Mouse (Mus musculus): ENCODE results near the gene Ganab. TPM values are rescaled to one million over a fixed set of nuclear protein-coding genes. Genes with fewer than 3 reads are reported as not detected.
A peak's percentile ranks its signal among the peaks of the same experiment; 100 is the strongest.

The Ganab gene
- polyA plus RNA-seq, 1 experiment = 25.1 TPM

GRCm38 (mm10) chr19:8927891-8928525 is 30.1 kb downstream of the Ganab start:
- Histone ChIP-seq H3K36me3 (replicated peaks; ENCODE audit: low read length) (peaks cover 69% of the 10 kb centered on the region), H3K4me3 (replicated peaks) (no peak overlapping the region), H3K9me3 (no peaks in the 10 kb centered on the region), H3K4me1 (peaks cover 55% of the 10 kb centered on the region), H3K27me3 (replicated peaks) (no peaks in the 10 kb centered on the region)
- TF ChIP-seq FLI1 (IDR thresholded peaks at IDR 0.05; ENCODE audit: low read length) (no peak), GATA1 (IDR thresholded peaks at IDR 0.05; ENCODE audit: borderline replicate concordance, low read length) (no peak)

GRCm38 (mm10) chr19:8928689-8929223 is 30.9 kb downstream of the Ganab start:
- H3K4me1 ChIP-seq = peaks cover 47% of the 10 kb centered on the region
- H3K36me3 ChIP-seq (replicated peaks; ENCODE audit: low read length) = peaks cover 73% of the 10 kb centered on the region
- H3K4me3 ChIP-seq (replicated peaks) = peak overlapping the region; percentile 97
- no peaks in the 10 kb centered on the region for H3K27me3 ChIP-seq (replicated peaks)
- H3K9me3 ChIP-seq = no peaks in the 10 kb centered on the region
- TF ChIP-seq GATA1 (IDR thresholded peaks at IDR 0.05; ENCODE audit: borderline replicate concordance, low read length) (no peak), FLI1 (IDR thresholded peaks at IDR 0.05; ENCODE audit: low read length) (no peak)

- H3K4me3 ChIP-seq (replicated peaks) = peak within 1 kb of the TSS; percentile 97
- no peak for TF ChIP-seq GATA1 (IDR thresholded peaks at IDR 0.05; ENCODE audit: borderline replicate concordance, low read length)
- TF ChIP-seq FLI1 (IDR thresholded peaks at IDR 0.05; ENCODE audit: low read length) = no peak
- peaks cover 45% of the 10 kb centered on the region for H3K4me1 ChIP-seq
- no peaks in the 10 kb centered on the region for H3K27me3 ChIP-seq (replicated peaks)
- H3K9me3 ChIP-seq = no peaks in the 10 kb centered on the region
- peaks cover 75% of the 10 kb centered on the region for H3K36me3 ChIP-seq (replicated peaks; ENCODE audit: low read length)
These were observed 31.6 kb downstream of the Ganab start, which contains the start of the genes Rom1 and Eml3 for GRCm38 (mm10) chr19:8929224-8930088. Gene Rom1 (minus strand): TSS chr19:8929356. Gene Eml3 (plus strand): TSS chr19:8929552.

- no peaks in the 10 kb centered on the region for H3K27me3 ChIP-seq (replicated peaks)
- no peaks in the 10 kb centered on the region for H3K9me3 ChIP-seq
- peaks cover 45% of the 10 kb centered on the region for H3K4me1 ChIP-seq
- no peak for TF ChIP-seq GATA1 (IDR thresholded peaks at IDR 0.05; ENCODE audit: borderline replicate concordance, low read length)
- no peak for TF ChIP-seq FLI1 (IDR thresholded peaks at IDR 0.05; ENCODE audit: low read length)
- H3K36me3 ChIP-seq (replicated peaks; ENCODE audit: low read length) = peaks cover 79% of the 10 kb centered on the region
- H3K4me3 ChIP-seq (replicated peaks) = peak overlapping the region; percentile 97
These were observed 32.2 kb downstream of the Ganab start for GRCm38 (mm10) chr19:8930117-8930516.

- TF ChIP-seq FLI1 (IDR thresholded peaks at IDR 0.05; ENCODE audit: low read length) (no peak), GATA1 (IDR thresholded peaks at IDR 0.05; ENCODE audit: borderline replicate concordance, low read length) (no peak)
These were observed 32.9 kb downstream of the Ganab start for GRCm38 (mm10) chr19:8930771-8931170.

GRCm38 (mm10) chr19:8936736-8937135 is 38.9 kb downstream of the Ganab start:
- no peak for TF ChIP-seq GATA1 (IDR thresholded peaks at IDR 0.05; ENCODE audit: borderline replicate concordance, low read length)
- no peak for TF ChIP-seq FLI1 (IDR thresholded peaks at IDR 0.05; ENCODE audit: low read length)
- H3K4me3 ChIP-seq (replicated peaks) = no peak overlapping the region
- no peaks in the 10 kb centered on the region for H3K9me3 ChIP-seq
- H3K4me1 ChIP-seq = peaks cover 37% of the 10 kb centered on the region
- no peaks in the 10 kb centered on the region for H3K27me3 ChIP-seq (replicated peaks)
- peaks cover 87% of the 10 kb centered on the region for H3K36me3 ChIP-seq (replicated peaks; ENCODE audit: low read length)

More at GRCm38 (mm10) chr19:8930771-8931170, 32.9 kb downstream of the Ganab start:
- Histone ChIP-seq H3K27me3 (replicated peaks) (no peaks in the 10 kb centered on the region), H3K36me3 (replicated peaks; ENCODE audit: low read length) (peaks cover 79% of the 10 kb centered on the region), H3K9me3 (no peaks in the 10 kb centered on the region), H3K4me1 (peaks cover 42% of the 10 kb centered on the region), H3K4me3 (replicated peaks) (peak overlapping the region; percentile 97)

GRCm38 (mm10) chr19:8940526-8941133 is 42.8 kb downstream of the Ganab start:
- H3K9me3 ChIP-seq = no peaks in the 10 kb centered on the region
- no peaks in the 10 kb centered on the region for H3K27me3 ChIP-seq (replicated peaks)
- TF ChIP-seq FLI1 (IDR thresholded peaks at IDR 0.05; ENCODE audit: low read length) (no peak), GATA1 (IDR thresholded peaks at IDR 0.05; ENCODE audit: borderline replicate concordance, low read length) (no peak)
- H3K4me1 ChIP-seq = peaks cover 58% of the 10 kb centered on the region
- H3K4me3 ChIP-seq (replicated peaks) = peak overlapping the region; percentile 99
- peaks cover 75% of the 10 kb centered on the region for H3K36me3 ChIP-seq (replicated peaks; ENCODE audit: low read length)

- peak overlapping the region; percentile 99 for H3K4me3 ChIP-seq (replicated peaks)
- H3K27me3 ChIP-seq (replicated peaks) = no peaks in the 10 kb centered on the region
- TF ChIP-seq GATA1 (IDR thresholded peaks at IDR 0.05; ENCODE audit: borderline replicate concordance, low read length) (no peak), FLI1 (IDR thresholded peaks at IDR 0.05; ENCODE audit: low read length) (no peak)
- H3K36me3 ChIP-seq (replicated peaks; ENCODE audit: low read length) = peaks cover 75% of the 10 kb centered on the region
- no peaks in the 10 kb centered on the region for H3K9me3 ChIP-seq
- peaks cover 63% of the 10 kb centered on the region for H3K4me1 ChIP-seq
These were observed 43.3 kb downstream of the Ganab start for GRCm38 (mm10) chr19:8941136-8941514.

- no peaks in the 10 kb centered on the region for H3K9me3 ChIP-seq
- H3K4me3 ChIP-seq (replicated peaks) = peak within 1 kb of the TSS; percentile 99
- H3K4me1 ChIP-seq = peaks cover 64% of the 10 kb centered on the region
- TF ChIP-seq GATA1 (IDR thresholded peaks at IDR 0.05; ENCODE audit: borderline replicate concordance, low read length) (no peak), FLI1 (IDR thresholded peaks at IDR 0.05; ENCODE audit: low read length) (peak; percentile 63; the same call in 1 of the 2 replicates)
- H3K36me3 ChIP-seq (replicated peaks; ENCODE audit: low read length) = peaks cover 75% of the 10 kb centered on the region
- H3K27me3 ChIP-seq (replicated peaks) = no peaks in the 10 kb centered on the region
These were observed 43.8 kb downstream of the Ganab start, which contains the start of gene Mta2 for GRCm38 (mm10) chr19:8941515-8942217. Gene Mta2 (plus strand): TSS chr19:8941875.
